Mouse (Mus musculus) gastrocnemius, adult 8-10 months (tissue): ENCODE data around the gene Slx1b. TPM values are rescaled to one million over a fixed set of nuclear protein-coding genes. Genes with fewer than 3 reads are reported as not detected.
"Not testable (repeated sequence)": the region's sequence is repeated elsewhere in the genome, so short reads cannot be mapped to it uniquely, and the experiment has no call there.

Source experiments
- DNase-seq, 2 experiments: peaks; one replicate each; pipeline ENCODE4 v3.0.0; 2022; ENCODE audit warnings: low spot score in 2 of 2
- total RNA-seq, 4 experiments: library from RNA; stranded (reverse); gene quantifications; 2 replicates each; pipeline ENCODE4 v1.2.4; 2022

Gene Slx1b
- total RNA-seq, 4 experiments from 2014 or later: 2.3 to 2.8 (median 2.6) TPM

GRCm38 (mm10) chr7:126702861-126703756 is 7.5 kb upstream of the Slx1b start:
- no peak for DNase-seq

- DNase-seq: no peak
These were observed 6.8 kb upstream of the Slx1b start for GRCm38 (mm10) chr7:126702358-126702757.

GRCm38 (mm10) chr7:126701559-126702357 is 6.2 kb upstream of the Slx1b start:
- no peak for DNase-seq

- DNase-seq: peak; percentile 77 to 79
These were observed 5.5 kb upstream of the Slx1b start for GRCm38 (mm10) chr7:126701070-126701469.

GRCm38 (mm10) chr7:126700063-126701015 is 4.8 kb upstream of the Slx1b start:
- no peak for DNase-seq

- no peak for DNase-seq
These were observed 2.3 kb upstream of the Slx1b start for GRCm38 (mm10) chr7:126697838-126698237.

- DNase-seq: no peak
These were observed 1.3 kb upstream of the Slx1b start for GRCm38 (mm10) chr7:126696886-126697285.

GRCm38 (mm10) chr7:126696303-126696702 is 719 bp upstream of the Slx1b start:
- no peak for DNase-seq

GRCm38 (mm10) chr7:126695210-126695611 is 373 bp downstream of the Slx1b start, which contains the start of gene Bola2:
Gene Bola2, plus strand, starts transcription at chr7:126695401.
- peak; percentile 42 to 64 for DNase-seq

- no peak for DNase-seq
These were observed 1.0 kb downstream of the Slx1b start for GRCm38 (mm10) chr7:126694441-126695051.

GRCm38 (mm10) chr7:126693781-126694180 is 1.8 kb downstream of the Slx1b start:
- no peak for DNase-seq

GRCm38 (mm10) chr7:126693256-126693655 is 2.3 kb downstream of the Slx1b start:
- peak; percentile 73 to 74 for DNase-seq

- DNase-seq: no peak
These were observed 3.2 kb downstream of the Slx1b start for GRCm38 (mm10) chr7:126692426-126692825.

- no peak for DNase-seq
These were observed 3.9 kb downstream of the Slx1b start for GRCm38 (mm10) chr7:126691676-126692075.

- DNase-seq: no peak
These were observed 4.8 kb downstream of the Slx1b start for GRCm38 (mm10) chr7:126690737-126691136.

GRCm38 (mm10) chr7:126689021-126689420 is 6.6 kb downstream of the Slx1b start:
- no peak for DNase-seq

GRCm38 (mm10) chr7:126688156-126688555 is 7.4 kb downstream of the Slx1b start:
- DNase-seq: not testable (repeated sequence)

- no peak for DNase-seq
These were observed 14.4 kb downstream of the Slx1b start for GRCm38 (mm10) chr7:126681221-126681620.

GRCm38 (mm10) chr7:126679683-126680082 is 15.9 kb downstream of the Slx1b start:
- no peak for DNase-seq

GRCm38 (mm10) chr7:126678545-126679341 is 16.8 kb downstream of the Slx1b start:
- DNase-seq: no peak
